Mouse (Mus musculus) bone marrow, adult 2 months (tissue): Measurements from ENCODE around the gene Lsm14a.

ENCODE experiments used
- CTCF ChIP-seq: fragments of 200-500 bp; IDR thresholded peaks from 2 replicates; pipeline ENCODE4 v1.5.1; 2011; ENCODE audit warnings: low read length, control low read depth; ENCODE audit not compliant: control insufficient read depth, insufficient read depth
- POLR2A ChIP-seq: fragments of 200-500 bp; IDR thresholded peaks from 2 replicates; pipeline ENCODE4 v1.6.1; 2011; ENCODE audit warnings: low read depth, mild to moderate bottlenecking, control low read depth, low read length, borderline replicate concordance; ENCODE audit not compliant: control insufficient read depth

- TF ChIP-seq CTCF (no peak), POLR2A (no peak)
These were observed 74.0 kb downstream of the Lsm14a start for GRCm38 (mm10) chr7:34319123-34319522.
